Mouse (Mus musculus): ENCODE measurements around the gene Loxl4. TPM values are rescaled to one million over a fixed set of nuclear protein-coding genes. Genes with fewer than 3 reads are reported as not detected.

Gene Loxl4
- not detected in 2 replicates for polyA plus RNA-seq (2012; ENCODE audit: low replicate concordance)

DNA sequence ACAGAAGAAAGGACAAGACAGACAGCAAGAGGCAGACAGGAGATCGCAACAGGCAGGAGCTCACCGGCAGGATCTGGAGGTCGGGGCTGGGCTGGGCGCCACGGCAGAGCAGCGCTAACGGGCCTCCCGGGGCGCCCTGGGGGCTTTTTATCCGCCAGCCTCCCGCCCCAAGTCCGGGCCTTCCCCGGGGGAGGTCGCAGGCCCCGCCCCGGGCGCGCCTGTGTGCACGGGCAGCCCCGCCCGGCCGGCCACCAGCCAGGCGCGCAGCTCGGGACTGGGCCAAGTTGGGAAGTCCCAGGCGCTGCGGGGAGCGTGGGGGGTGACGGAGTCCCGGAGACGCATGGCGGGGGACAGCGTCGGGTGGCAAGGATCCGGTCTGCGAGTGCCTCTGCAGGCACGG lies at the start of gene Loxl4:
Gene Loxl4 (minus strand): TSS at position 160 of the 400 bp plus-strand sequence.

Other genes with a start within 250 kb of the Loxl4 start
- gene Crtac1, start 181.0 kb downstream of the Loxl4 start, polyA plus RNA-seq (2012; ENCODE audit: low replicate concordance): not detected in 2 replicates
- 0.86 and 2.6 TPM in 2 replicates for gene R3hcc1l, start 94.1 kb downstream of the Loxl4 start, polyA plus RNA-seq (2012; ENCODE audit: low replicate concordance)
- gene Pyroxd2, start 140.0 kb upstream of the Loxl4 start, polyA plus RNA-seq (2012; ENCODE audit: low replicate concordance): 3.1 TPM in 2 replicates
- gene Hps1, start 167.2 kb upstream of the Loxl4 start, polyA plus RNA-seq (2012; ENCODE audit: low replicate concordance): 70.9 and 193 TPM in 2 replicates